Mouse (Mus musculus): ENCODE measurements around the gene Mocs1.
A peak's percentile ranks its signal among the peaks of the same experiment; 100 is the strongest.

Gene Mocs1

DNA sequence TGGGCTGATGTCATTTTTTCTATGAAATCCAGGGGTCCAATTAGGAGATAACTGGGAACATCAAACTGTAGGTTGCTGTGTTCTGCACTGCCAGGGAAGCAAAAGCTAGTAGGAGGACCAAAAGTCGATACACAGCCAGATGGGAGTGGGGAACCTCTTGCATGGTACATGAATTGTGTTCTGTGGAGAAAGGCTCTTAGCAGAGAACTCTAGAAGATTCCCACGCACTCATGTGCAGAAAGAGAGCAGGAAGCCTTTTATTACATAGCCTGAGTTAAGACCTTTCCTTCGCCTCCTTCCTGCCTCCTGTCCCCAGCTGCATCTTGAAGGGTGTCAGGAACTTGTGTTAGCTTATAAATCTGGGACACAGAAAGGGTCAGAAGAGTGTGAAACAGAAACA, 53.7 kb downstream of the Mocs1 start:
- DNase-seq (ENCODE audit: low spot score) = no peak

DNA sequence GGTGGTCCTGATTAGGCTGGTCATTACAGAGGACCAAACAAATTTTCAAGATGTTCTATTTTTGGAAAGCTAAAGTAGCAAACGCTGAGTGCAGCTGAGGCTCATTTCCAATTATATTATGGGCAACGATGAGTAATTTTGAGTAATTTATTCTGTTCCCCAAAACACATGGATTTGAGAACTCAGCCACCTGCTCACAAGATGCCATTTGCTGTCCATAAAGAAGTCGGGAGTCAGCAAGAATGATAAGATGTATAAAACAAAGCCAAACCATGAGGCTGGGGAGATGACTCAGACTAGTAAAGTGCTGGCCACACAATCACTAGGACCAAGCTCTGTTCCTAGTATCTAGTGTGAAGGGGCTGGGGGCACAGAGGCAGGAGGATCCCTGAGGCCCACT, 56.3 kb downstream of the Mocs1 start:
- DNase-seq (ENCODE audit: low spot score) = peak; percentile 22

DNA sequence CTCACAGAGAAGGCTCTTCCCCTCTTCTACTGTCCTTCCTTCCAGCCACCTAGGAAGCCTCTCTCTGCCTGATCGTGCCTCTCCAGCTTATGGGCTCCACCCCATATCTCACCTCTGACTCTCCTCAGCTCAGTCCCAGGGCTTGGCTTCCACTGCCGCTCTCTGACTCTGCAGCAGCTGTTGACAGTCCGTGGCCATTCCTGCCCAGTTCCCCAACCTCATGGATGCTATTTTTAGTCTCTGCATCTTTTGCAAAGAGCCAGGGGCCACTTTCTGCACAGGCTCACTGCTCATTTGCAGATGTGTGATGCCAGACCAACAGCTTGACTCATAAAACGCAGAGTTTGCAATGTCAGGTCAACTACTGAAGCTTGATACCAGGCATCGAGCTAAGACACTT, 60.9 kb downstream of the Mocs1 start:
- DNase-seq (ENCODE audit: low spot score) = no peak

DNA sequence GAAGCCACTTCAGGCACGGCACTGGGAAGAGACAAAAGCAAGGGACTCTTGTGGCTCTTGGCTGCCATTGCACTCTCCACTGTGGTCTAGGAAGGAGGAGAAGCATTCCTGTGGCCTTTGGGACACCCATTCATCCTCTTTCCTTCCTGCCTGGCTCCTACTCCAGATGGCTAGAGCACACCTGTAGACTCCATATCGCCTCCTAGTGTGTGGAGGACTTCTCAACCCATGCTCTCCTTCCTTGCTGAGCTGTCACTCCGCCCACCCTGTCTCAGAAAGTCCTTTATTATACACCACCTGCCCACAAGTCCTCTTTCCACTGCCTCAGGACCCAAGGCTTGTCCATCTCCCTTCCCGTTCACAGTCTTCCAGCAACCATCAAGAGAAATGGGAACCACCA, 65.1 kb downstream of the Mocs1 start:
- no peak for DNase-seq (ENCODE audit: low spot score)

DNA sequence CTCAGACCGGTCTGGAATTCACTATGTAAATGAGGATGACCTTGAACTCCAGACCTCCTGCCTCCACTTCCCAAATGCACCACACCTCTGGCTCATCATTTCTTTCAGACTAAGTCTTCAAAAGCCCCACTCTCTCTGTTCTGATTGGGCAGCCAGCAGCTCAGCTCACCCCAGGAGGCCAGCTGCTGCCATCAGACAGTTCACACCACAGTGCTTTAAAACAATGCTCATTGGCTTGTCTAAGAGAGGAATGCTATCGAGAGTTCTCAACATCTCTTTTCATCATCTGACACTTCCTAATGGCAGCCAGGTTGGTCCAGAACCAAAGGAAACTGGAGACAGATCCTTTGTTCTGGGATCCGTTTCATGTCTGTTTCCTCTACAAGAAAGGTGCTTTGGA, 70.0 kb downstream of the Mocs1 start:
- DNase-seq (ENCODE audit: low spot score) = no peak

DNA sequence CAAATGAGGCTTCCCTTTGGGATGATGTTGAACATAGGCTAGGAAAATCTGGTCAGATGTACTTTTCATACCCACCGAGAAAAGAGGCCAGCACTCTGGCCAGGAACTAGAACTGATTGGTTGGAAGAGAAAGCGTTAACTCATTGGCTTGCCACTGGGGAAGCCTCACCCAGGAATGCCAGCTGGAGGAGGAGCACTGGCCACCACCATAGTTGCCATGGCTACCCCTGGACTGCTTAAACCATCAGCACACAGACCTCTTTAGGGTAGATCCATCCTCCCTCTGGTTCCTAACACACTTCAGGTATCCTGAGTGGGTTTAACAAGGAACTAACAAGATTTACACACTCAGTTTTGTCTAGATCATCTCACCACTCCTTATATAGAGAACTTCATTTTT, 71.5 kb downstream of the Mocs1 start:
- no peak for DNase-seq (ENCODE audit: low spot score)

DNA sequence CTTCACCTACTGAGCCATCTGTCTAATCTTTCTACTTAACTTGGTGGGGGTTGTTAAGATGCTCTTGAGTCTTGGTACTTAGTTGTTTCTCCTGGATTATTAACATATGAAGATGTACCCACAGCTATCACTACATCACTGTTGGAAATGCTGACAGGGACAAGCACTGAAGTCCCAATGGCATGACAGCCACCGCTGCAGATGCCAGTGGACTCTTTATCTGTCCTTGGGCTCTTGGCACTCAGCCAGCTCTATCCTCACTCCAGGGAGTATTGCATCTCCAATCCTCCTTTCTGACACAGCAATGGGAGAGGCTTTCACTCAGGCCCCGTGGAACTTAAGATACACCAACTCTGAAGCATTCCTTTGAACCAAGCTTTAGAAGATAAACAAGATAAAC, 72.1 kb downstream of the Mocs1 start:
- DNase-seq (ENCODE audit: low spot score) = no peak

DNA sequence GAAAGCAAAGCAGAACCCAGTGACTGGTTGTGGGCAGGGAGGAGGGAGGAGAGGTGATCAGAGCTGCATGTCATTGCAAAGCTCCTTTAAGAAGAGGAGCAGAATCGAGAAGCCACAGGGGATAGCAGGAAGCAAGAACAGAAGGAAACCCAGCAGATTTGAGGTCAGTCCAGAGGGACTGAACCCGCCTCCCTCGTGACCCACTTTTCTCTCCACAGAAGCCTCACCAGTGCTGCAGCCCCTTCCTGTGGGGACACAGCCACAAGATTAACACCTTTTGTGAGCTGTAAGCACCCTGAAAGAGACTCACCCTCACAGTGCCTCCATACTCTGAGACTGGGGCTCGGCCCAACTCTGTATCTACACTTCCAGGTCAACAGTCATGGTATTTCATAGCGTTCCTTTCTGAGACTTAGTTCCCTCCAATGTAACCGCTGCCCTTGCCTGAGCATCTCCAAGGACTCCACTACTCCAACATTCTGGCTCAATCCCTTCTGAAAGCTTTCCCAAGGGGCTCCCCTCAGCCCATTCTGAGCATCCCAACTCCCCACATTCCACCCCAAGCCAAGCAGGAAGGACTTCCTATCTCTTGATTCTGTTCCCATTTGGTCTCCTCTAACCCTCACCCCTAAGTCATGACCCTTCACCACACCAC, 75.2 kb downstream of the Mocs1 start:
- DNase-seq (ENCODE audit: low spot score) = no peak
